Mouse (Mus musculus) liver, adult 2 months (tissue): ENCODE data around the gene Gtf2i.
"Not testable (repeated sequence)": the region's sequence is repeated elsewhere in the genome, so short reads cannot be mapped to it uniquely, and the experiment has no call there.

Source experiments
- CTCF ChIP-seq: fragments of 200-500 bp; IDR thresholded peaks from 2 replicates; pipeline ENCODE4 v1.5.1; 2011; ENCODE audit warnings: low read depth, low read length, control low read depth
- POLR2A ChIP-seq: fragments of 200-500 bp; IDR thresholded peaks from 2 replicates; pipeline ENCODE4 v1.6.1; 2011; ENCODE audit warnings: low read length, control low read depth; ENCODE audit not compliant: insufficient read depth; ENCODE audit errors: extremely low read depth

DNA sequence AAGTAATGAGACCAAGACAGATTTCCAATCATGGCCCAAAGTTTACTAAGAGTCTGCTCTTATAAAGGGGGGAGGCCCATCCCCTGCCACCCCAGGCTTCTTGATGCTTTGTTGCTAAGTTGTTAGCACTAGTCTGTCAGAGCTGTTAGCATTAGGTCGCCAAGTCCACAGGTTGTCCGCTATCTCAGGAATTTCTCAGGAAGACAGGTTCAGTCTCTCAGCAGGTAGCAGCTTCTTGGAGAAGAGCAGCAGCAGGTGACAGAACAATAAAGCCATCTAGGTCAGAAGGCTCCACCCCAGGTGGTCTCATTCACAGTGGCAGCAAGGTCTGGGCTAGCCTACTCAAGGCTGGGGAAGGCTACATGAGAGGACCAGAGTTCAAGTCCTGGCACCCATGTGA lies 22.5 kb upstream of the Gtf2i start:
- not testable (repeated sequence) for TF ChIP-seq POLR2A, CTCF
